Mouse (Mus musculus) c-Kit-positive CD71-negative TER-119-negative erythroid progenitor cells, embryonic 14.5 days (primary cell): ENCODE measurements around the gene Tmem52b.
"Not testable (repeated sequence)": the region's sequence is repeated elsewhere in the genome, so short reads cannot be mapped to it uniquely, and the experiment has no call there.

Experiments
- DNase-seq: peaks from one replicate; pipeline ENCODE4 v3.0.0-alpha.2; 2013; ENCODE audit warnings: low read depth

Tmem52b gene

GRCm38 (mm10) chr6:129512367-129512766 is at the start of gene Tmem52b:
Gene Tmem52b, plus strand, starts transcription at chr6:129512555.
- DNase-seq = no peak

- DNase-seq = no peak
These were observed 41.0 kb upstream of the Tmem52b start for GRCm38 (mm10) chr6:129471386-129471785.

- DNase-seq = peak; percentile 17
These were observed 39.7 kb upstream of the Tmem52b start for GRCm38 (mm10) chr6:129472627-129473026.

GRCm38 (mm10) chr6:129476404-129477126 is 35.8 kb upstream of the Tmem52b start:
- peak; percentile 22 for DNase-seq

GRCm38 (mm10) chr6:129480089-129480958 is 32.0 kb upstream of the Tmem52b start:
- DNase-seq = no peak

- no peak for DNase-seq
These were observed 17.4 kb upstream of the Tmem52b start for GRCm38 (mm10) chr6:129494924-129495323.

- no peak for DNase-seq
These were observed 14.8 kb upstream of the Tmem52b start for GRCm38 (mm10) chr6:129497345-129498218.

GRCm38 (mm10) chr6:129499516-129499915 is 12.8 kb upstream of the Tmem52b start:
- DNase-seq = not testable (repeated sequence)

GRCm38 (mm10) chr6:129503471-129503870 is 8.9 kb upstream of the Tmem52b start:
- DNase-seq = no peak

- no peak for DNase-seq
These were observed 5.3 kb upstream of the Tmem52b start, which contains the start of gene Olr1 for GRCm38 (mm10) chr6:129507024-129507423. Gene Olr1, minus strand, starts transcription at chr6:129507165.

- DNase-seq = no peak
These were observed 2.0 kb upstream of the Tmem52b start for GRCm38 (mm10) chr6:129510120-129510911.

- DNase-seq = no peak
These were observed 513 bp downstream of the Tmem52b start for GRCm38 (mm10) chr6:129512868-129513267.

- no peak for DNase-seq
These were observed 1.1 kb downstream of the Tmem52b start for GRCm38 (mm10) chr6:129513409-129513808.

- no peak for DNase-seq
These were observed 2.0 kb downstream of the Tmem52b start for GRCm38 (mm10) chr6:129514376-129514775.

- no peak for DNase-seq
These were observed 2.7 kb downstream of the Tmem52b start for GRCm38 (mm10) chr6:129515068-129515467.

- no peak for DNase-seq
These were observed 4.0 kb downstream of the Tmem52b start for GRCm38 (mm10) chr6:129516388-129516787.

- no peak for DNase-seq
These were observed 5.5 kb downstream of the Tmem52b start for GRCm38 (mm10) chr6:129517752-129518408.

- no peak for DNase-seq
These were observed 13.7 kb downstream of the Tmem52b start for GRCm38 (mm10) chr6:129526069-129526468.

GRCm38 (mm10) chr6:129527416-129527815 is 15.1 kb downstream of the Tmem52b start:
- DNase-seq = no peak

GRCm38 (mm10) chr6:129529605-129530004 is 17.2 kb downstream of the Tmem52b start:
- DNase-seq = no peak

- no peak for DNase-seq
These were observed 17.9 kb downstream of the Tmem52b start for GRCm38 (mm10) chr6:129530261-129530660.
